Mouse (Mus musculus): Measurements from ENCODE around the gene Gsap.

The Gsap gene

DNA sequence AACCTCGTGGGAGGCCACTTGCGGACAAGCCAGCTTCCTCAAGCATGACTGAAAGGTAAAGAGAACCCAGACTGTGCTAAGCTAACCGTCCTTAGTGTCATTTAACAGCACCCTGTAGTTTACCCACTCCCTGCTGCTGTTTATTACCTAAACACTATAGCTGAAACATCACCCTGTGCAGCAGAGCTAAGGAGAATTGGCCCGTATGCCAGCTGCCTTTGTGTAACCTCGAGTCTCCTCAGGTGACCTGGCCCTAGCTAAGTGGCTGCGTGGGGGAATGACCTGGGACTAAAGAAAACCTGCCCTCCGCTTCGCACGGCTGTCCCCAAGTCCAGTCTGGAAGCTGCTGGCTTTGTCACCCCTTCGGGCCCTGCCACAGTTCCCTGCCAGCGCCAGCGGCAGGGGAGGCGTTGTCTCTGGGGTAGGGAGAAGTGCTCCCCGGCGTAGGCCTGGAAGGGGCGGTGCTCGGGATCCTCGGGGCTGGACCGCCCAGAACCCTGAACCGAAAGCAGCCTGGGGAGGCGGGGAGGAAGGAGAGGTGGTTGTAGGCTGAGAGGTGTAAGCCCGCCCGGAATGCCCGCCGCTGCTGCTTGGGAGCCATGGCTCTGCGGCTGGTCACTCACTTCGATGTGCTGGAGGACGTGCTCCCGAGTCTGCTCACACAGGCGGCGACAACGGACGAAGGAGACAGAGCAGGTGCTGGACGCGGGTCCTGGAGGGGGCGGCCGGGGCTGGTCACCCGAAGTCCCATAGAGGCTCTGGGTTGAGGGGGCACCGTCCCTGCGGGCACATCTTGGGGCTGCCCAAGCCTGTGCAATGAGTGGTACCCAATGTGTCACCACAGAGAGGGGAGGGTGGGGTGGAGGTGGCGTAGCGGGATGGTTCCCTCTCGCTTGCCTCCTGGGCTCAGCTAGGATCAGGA is at the start of gene Gsap:
TSS of gene Gsap (plus strand) at position 492 of the 922 bp plus-strand sequence.
- DNase-seq: peak; percentile 59 to 64

GRCm38 (mm10) chr5:21136575-21136974 is 49.5 kb upstream of the Gsap start:
- no peak for DNase-seq

DNA sequence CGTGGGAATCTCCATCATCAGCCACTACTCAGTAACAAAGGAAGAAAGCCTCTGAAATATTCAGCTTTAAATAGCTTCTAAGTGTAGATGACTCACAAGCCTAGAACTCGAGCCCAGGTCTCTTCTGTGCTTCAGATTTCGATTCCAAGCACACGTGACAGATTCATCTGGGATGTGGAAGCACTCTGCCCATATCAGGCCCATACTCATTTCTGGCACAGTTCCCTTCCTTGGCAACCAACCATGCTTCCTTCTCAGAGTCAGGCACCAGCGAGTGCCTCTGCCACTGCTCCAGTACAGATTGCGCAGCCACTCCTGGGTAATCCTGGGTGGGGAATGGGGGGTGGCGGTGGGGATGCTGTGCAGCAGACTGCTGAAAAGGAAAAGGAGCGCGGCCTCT is 46.5 kb upstream of the Gsap start:
- peak; percentile 60 to 78 for DNase-seq

GRCm38 (mm10) chr5:21141133-21141551 is 44.9 kb upstream of the Gsap start:
- peak in 1 of 2 experiments; percentile 9 for DNase-seq

DNA sequence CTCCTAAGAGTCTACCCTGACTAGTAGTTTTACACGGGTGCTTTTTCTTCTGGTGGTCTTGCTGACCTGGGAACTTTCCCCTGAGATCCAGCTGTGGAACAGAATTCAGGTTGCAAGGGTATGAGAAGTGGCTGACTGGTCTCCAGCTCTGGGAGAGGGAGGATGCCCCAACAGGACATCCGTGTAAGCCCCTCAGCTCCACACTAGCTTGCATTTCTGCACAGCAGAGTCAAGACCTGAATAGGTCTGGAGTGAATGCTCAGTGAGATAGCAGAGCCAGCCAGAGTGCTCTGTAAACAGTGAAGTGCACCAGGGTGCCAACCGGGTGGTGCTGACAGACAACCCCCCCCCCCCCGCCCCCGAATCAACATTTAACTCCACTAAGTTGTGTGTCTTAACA is 44.4 kb upstream of the Gsap start:
- DNase-seq: no peak

GRCm38 (mm10) chr5:21143032-21143431 is 43.0 kb upstream of the Gsap start:
- DNase-seq: no peak

GRCm38 (mm10) chr5:21144506-21145169 is 41.4 kb upstream of the Gsap start:
- no peak for DNase-seq

- no peak for DNase-seq
Measured at GRCm38 (mm10) chr5:21148358-21148757, 37.7 kb upstream of the Gsap start.

GRCm38 (mm10) chr5:21153672-21154071 is 32.4 kb upstream of the Gsap start:
- DNase-seq: no peak

- DNase-seq: no peak
Measured at GRCm38 (mm10) chr5:21156770-21157169, 29.3 kb upstream of the Gsap start.

GRCm38 (mm10) chr5:21159536-21159935 is 26.5 kb upstream of the Gsap start:
- DNase-seq: no peak

DNA sequence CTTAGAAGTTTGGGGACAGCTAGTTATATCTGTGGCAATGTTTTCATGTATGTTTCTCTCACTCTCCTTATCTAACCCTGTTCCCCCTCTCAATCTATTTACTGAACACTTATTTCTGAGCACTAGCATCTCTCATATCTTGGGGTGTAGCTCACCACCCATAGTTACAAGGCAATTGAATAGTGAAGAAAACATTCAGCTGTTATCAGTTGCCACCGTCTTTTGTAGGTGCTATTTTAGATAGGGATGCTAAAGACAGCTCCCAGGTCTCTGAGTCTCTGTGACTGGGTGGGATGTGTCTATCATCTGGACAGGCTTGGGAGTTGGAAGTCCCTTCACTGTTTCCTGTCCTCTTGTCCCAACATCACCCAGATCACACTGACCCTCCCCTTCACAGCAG is 25.3 kb upstream of the Gsap start:
- no peak for DNase-seq

DNA sequence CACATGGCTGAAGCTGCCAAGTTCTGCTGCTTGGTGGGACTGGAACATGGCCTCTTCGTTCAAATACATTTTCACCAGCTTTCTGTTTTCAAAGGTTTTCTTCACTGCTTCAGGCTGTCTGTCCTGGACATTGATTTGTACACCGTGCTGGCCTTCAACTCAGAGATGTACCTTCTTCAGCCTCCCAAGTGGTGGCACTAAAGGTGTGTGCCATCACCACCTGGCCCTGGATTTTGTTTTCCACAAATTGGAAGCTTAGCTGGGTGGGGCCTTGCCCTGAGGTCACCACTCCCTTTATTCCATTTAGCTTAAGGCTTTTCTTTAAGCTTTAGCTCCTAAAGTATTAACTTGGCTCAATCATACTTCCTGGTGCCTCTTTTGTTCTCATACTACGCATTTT is 22.6 kb upstream of the Gsap start:
- no peak for DNase-seq

DNA sequence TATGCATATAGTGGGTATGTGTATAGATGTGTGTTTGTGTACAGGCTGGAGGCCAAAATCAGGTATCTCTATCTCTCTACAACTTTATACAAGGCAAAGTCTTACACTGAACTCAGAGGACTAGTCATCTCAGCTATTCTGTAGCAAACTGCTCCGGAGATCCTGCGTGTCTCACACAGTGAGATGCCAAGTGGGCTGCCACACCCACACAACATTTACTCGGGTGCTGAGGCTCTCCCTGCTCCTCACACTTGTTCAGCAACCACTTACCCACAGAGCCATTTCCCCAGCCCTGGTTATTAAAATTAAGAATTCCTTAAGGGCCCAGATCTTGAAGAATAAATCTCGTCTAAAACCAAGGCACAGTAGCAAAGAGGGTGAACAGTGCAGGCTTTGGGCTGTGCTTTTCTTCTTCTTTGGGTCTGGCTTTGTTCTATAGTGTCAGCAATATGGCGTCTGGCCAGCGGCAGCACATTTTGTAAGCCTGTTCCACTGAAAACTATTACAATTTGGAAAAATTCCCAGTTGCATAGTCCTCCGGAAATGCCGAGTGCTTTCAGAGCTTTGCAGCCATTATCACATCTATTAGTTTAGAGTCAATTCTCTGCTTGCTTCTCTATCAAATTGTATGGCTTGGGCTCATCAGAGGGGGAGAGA is 17.2 kb upstream of the Gsap start:
- DNase-seq: peak; percentile 22 to 46

GRCm38 (mm10) chr5:21169346-21169745 is 16.7 kb upstream of the Gsap start:
- DNase-seq: no peak

GRCm38 (mm10) chr5:21169877-21170276 is 16.2 kb upstream of the Gsap start:
- no peak for DNase-seq

- no peak for DNase-seq
Measured at GRCm38 (mm10) chr5:21170440-21170839, 15.6 kb upstream of the Gsap start.

DNA sequence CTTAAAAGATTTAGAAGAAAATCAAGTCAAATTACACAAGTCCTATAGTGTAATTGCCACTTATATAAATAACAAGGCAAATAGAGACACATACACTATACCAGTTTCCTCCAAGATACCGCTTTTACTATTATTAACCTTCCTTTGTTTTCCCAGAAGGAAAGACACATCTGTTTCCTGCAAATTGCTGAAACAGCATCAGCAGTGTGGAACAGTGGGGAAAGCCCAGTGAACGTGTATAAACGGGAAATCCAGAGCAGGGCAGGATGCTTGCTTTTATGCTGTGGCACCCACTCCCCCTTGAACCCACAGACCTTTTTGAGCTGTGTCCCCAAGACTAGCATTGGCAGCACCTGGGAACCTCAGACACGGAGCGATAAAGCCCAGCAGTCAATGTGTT is 15.2 kb upstream of the Gsap start:
- no peak for DNase-seq

- DNase-seq: peak; percentile 45 to 59
Measured at GRCm38 (mm10) chr5:21171336-21171735, 14.7 kb upstream of the Gsap start.

DNA sequence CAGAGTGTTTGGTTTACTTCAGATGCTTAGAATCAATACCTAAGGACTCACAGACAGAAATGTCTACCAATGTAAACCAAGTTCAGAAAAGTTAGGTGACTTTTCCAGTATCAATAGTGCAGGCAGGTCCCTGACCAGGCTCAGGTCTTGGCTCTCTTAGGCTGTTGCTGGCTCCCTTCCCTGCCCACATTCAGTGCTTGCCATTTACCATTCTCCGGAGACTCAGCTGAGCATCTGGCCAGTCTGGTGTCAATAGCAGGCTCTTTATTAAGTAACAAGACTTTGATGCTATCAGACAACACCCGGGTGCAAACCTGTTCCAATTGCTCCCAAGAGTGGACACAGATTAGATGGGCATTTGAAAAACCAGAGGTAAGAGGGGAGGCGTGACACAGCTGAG is 13.7 kb upstream of the Gsap start:
- DNase-seq: peak; percentile 32 to 60

- no peak for DNase-seq
Measured at GRCm38 (mm10) chr5:21175132-21176112, 10.6 kb upstream of the Gsap start.

DNA sequence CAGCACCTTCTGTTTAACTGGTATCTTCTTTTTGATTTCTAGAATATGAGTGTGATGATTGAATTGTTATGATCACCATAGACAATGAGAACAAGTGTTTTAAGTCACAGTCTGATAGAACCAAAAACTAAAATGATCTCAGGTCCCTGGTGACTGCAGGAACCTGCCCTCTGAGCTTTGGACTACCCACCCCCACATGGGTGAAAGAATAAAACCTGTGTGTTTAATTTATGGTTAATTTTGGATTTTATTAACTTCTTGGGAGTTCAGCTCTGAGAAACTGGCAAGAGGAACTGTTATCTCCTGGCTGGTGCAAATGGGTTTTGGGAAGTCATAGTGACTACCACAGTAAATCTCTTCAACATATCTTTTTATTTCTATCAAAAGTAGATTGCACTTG is 6.6 kb upstream of the Gsap start:
- no peak for DNase-seq

Data from cerebellum, postnatal 25 days (tissue).